Mouse (Mus musculus) cerebellum, postnatal 14 days (tissue): ENCODE measurements at regions not wholly inside any gene's neighbourhood (a gene's known extent, or its start where the extent isn't known, plus 50 kb on each side); places are given as distances from the start of the nearest gene placed in this dataset.

Experiments
- DNase-seq, 2 experiments: peaks; one replicate each; pipeline ENCODE4 v3.0.0; 2021; ENCODE audit warnings: mixed read lengths in 2 of 2

DNA sequence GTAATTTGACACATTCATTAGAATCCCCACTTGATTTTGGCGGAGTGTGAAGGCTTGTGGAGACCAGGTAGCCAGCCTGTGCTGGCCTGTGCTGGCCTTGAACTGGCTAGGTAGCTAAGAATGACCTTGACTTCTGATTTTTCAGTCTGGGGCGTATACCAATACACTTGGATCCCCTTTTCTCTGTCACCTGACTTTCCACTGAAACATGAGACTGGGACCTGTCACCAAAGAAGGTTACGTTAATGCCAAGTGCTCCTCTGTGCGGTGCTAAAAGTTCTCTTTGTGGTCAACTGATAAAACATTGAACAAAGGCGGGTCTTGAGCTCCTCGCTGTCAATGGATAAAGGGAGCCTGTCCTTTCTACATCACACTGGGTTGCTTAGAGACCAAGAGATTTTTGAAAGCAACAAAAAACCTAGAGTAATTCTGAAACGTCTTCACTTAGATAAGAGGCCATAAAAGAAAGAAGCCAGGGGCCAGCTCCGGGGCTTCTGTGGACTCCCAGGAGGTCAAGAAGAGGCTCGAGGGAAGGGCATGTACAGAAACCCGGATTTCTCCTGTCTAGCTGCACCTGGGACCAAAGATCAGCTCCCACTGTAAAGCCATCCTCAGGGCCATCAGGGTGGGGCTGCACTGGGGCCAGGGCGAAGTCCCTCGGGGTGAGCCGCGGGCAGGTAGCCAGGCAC is 109.0 kb upstream of the Egln3 start:
- peak in 1 of 2 experiments; percentile 4 for DNase-seq

DNA sequence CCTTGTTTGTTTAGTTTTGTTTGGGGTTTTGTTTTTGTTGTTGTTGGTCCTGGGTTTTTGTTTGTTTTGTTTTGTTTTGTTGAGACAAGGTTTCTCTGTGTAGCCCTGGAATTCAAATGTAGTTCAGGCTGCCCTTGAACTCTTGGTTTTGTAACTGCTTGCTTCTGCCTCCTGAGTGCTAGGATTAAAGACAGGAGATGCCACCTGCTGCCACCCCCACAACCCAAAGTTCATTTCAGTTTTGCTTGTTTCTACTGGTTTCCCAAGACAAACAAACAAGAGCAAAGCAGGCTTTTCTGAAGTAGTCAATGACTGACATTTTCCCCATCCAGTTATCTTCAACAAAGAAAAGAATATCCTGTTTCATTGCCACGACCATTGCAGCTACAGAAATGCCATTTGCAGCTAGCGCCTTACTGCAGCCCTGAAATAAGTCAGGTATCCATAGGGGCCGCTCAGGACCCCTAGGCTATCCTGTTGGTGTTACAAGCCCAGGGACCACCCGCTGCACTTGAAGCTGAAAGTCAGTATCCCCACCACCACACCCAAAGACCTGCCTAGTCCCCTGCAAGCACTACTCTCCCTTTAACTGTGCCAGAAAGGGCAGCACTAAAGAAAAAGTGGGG is 108.3 kb upstream of the Egln3 start:
- no peak for DNase-seq

DNA sequence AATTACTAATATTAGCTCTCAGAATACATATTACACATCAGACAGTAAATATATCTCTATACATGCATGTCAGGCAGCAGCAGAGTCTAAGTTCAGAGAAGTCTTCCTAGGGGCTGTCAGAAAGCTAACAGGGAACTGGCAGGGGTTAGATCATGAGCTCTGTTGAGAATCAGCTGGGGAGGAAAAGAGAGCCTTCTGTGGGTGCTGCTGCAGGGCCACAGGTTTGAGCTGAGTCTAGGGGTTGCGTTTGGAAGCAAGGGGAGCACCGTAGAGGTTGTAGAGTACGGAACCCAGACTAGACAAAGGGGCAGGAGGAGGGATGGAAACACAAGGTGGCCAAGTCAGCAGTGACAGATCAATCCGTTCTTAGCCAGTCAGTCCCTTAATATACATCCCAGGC is 106.2 kb upstream of the Egln3 start:
- DNase-seq, result no peak

GRCm38 (mm10) chr12:54309219-54309618 is 105.6 kb upstream of the Egln3 start:
- DNase-seq, result no peak

DNA sequence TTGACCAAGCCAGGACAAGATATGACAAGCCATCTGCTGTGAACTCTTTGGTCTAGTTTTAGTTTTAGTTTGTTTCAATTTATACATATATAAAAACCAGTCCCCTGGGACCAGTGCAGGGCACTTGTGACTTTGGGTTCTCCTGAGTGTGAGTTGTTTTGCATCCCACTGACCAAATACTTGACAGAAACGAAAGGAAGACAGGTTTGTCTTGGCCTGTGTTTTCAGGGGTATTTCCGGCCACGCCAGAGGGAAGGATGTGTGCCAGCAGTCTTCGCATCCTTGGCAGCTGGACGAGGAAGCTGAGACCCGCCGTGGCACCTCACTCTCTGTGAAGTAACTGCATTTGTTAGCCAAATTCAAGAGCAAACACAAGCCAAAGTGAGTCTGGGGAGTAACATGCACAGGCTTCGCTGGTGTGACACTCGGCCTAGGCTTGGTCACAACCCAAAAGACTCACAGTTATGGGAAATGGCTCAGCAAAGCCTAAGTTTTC is 101.5 kb upstream of the Egln3 start:
- DNase-seq, result peak; percentile 9 to 20

GRCm38 (mm10) chr12:54303746-54304145 is 100.1 kb upstream of the Egln3 start:
- peak; percentile 18 to 29 for DNase-seq

- DNase-seq, result no peak
Observed at GRCm38 (mm10) chr12:54299506-54299905, 95.8 kb upstream of the Egln3 start.

DNA sequence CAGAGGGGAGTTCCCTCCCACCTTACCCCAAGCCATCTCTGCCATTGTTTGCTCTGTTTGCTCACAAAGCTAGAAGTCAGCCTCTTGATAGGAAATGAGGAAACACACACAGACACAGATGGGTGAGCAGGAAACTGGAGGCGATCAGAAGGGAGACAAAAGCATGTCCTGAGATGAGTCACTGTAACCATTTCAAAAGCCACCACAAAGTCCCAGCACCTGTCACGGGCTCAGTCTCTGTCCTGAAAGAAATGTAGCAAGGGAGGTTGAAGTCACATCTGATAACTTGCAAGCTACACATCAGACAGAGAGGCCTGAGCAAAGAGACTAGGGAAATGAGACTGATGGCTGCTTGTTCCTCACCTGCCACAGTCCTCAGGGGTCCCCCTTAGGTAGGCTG is 89.6 kb upstream of the Egln3 start:
- no peak for DNase-seq

DNA sequence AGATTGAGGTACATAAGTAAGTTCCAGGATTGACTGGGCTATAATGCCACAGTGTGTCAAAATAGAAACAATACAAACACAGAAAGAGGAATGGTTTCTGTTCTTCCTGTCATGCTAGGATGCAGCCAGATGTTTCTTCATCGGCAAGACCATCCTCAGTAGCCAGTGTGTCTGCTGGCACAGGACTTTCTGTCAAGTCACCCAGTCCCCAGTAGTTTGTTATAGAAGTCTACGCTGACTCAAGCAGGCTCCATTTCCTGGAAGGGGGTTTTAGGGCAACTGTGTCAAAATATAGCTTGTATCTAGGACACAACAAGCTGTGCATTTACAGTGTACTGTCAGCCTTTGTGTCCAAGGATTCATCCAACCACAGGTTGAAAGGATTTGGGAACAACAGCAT is 86.7 kb upstream of the Egln3 start:
- DNase-seq, result no peak

DNA sequence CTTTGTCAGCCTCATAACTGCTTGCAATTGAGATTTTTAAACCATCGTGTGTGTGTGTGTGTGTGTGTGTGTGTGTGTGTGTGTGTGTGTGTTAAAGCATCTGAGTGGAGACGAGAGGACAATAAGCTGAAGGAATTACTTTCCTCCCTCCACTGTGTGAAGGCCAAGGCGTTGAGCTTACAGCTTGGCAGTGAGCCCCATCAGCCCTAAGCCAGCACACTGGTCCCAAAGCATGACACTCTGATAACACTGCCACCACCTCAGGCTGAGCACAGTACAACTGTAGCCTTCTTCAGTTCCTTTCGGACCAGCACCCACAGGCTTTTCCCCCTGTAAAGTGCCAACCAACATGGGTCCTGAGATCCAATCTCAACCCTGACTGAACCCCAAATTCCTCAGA is 85.1 kb upstream of the Egln3 start:
- peak in 1 of 2 experiments; percentile 26 for DNase-seq

DNA sequence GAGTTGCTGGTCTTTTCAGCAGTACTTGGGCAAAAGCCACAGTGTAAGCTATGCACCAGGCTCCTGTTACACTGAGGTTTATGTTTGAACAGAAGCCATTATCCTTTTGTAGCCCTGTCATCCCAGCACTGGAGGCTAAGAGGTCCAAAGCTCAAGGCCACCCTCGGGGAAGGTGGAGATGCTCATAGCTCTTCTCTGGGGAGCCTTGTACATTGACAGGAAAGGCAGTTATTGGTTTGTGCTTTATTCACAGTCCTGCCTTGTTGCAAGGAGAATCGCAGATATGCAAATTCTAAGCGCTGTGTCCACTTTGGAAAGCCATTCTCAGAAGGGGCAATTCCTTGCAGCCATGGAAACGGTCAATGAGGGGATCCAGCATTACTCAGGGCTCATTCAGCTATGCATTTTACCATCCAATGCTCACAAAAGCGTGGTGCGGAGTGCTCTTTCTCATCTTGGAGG is 84.4 kb upstream of the Egln3 start:
- no peak for DNase-seq

GRCm38 (mm10) chr12:54286911-54287819 is 83.5 kb upstream of the Egln3 start:
- peak; percentile 40 to 68 for DNase-seq

GRCm38 (mm10) chr12:54283646-54284045 is 80.0 kb upstream of the Egln3 start:
- no peak for DNase-seq

DNA sequence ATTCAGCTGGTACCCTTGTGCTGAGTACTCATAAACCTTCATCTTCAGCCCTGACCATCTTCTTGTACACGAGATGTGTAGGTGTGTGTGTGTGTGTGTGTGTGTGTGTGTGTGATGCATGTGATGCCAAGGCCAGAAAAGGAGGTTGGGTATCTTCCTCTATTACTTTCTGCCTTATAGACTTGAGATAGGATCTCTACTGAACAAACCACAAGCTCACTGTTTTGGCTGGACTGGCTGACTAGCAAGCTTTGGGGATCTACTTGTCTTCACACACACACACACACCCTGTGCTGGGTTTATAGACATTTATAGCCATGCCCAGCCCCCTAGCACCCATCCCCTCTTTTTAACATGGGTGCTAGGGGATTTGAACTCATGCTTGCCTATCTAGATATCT is 79.4 kb upstream of the Egln3 start:
- no peak for DNase-seq

DNA sequence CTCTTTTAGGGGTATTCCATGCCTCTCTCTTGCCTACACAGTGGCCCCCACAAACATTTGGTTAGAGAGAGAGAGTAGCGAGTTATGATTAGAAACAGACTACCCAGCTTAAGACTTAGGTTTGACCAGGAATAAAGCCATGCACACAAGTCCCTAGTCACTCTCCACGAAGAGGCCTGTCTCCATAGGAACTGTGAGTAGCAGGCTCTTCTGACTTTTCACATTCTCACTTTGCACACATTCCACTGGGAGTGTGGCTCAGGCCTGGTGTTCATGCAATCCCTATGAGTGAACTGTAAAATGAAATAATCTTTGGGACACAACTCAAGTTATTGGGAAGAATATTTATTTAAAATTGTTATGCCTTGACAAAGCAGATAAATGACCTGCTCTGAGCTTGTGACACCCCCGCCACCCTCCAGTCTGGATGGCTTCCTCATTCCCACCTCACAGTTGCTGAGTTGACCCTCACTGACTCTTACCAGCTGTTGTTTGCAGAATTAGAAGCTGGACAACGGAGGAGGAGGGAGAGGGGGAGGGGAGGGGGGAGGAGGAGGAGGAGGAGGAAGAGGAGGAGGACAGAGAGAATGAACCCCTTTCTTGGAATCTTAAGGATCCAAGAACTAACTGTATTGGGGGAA is 78.7 kb upstream of the Egln3 start:
- no peak for DNase-seq

GRCm38 (mm10) chr12:54280457-54280856 is 76.8 kb upstream of the Egln3 start:
- DNase-seq, result no peak

DNA sequence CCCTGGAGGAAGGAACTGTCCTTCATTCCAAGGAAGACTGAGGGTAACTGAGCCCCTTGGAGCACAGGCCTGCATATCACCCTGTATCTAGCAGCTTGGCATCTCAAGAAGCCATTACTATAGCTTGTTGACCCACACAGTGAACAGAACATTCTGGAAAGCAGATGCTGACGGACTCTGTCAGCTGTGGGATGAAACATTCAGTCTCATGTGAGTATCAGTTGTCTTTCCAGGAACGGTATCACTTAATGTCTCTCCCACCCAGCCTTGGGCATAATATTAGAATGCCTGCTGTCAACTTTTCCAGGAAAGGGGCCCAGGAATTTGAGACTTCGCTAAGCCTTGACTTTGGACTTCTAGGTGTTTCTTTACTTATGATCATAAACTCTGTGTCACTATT is 76.3 kb upstream of the Egln3 start:
- no peak for DNase-seq

DNA sequence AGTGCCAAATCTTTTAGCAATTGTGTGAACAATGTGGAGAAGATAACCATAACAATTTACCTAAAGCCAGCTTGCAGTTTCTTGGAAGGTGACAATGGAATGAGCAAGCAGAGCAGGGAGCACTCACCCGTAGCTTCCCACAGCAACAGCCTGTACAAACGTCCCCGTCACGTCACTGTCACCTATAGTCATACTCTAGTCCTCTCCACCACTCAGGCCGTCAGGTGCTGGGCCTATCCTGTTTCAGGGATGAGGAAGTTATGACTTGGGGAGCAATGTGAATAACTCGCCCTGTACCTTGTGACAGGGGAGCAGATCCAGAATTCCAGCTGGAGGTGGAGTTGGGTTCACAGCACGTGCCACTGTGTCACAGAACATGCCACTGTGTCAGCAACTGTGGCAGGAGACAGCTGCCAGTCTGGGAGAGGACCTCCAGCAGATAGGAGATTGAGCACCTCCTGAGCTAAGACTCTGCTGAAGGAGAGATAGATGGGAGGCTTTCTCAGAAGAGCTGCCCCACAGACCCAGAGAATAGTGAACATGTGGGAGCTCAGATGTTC is 73.4 kb upstream of the Egln3 start:
- DNase-seq, result no peak

DNA sequence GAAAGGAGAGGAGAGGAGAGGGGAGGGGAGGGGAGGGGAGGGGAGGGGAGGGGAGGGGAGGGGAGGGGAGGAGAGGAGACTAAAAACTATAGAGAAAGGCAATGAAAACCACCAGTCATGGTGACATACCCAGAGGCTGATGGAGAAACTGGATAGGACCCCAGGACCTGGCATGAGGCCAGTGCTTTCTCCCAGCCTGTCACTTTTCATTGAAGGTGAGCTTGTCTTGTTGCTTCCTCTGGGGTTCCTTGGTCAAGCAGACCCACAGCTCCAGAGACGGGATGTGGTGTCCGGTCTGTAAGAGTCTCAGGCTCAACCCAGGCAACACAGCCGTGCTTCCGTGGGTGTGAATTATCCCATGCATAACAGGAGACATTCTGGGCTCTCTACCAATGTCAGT is 69.8 kb upstream of the Egln3 start:
- peak; percentile 58 to 69 for DNase-seq

GRCm38 (mm10) chr12:54272696-54273095 is 69.0 kb upstream of the Egln3 start:
- no peak for DNase-seq

DNA sequence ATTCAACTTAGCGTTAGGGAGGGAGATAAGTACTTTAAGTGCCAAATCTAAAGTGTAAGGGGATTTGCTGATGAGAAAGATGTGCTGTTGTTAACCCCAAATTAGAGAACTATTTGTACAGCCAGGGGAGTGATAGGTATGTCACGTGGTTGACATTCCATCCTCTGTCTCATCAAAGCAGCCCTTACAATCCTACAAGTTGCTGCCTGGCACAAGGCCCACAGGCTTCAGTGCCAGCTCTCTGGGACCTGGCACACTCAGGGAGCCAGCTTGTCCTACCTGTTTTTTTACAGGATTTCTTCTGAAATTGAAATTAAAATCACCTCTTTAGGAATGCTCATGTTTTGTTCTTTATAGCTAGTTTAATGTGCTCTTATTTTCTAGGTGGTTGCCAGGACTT is 68.6 kb upstream of the Egln3 start:
- DNase-seq, result peak; percentile 77 to 82

- DNase-seq, result no peak
Observed at GRCm38 (mm10) chr12:54265852-54266251, 62.2 kb upstream of the Egln3 start.
